Mouse (Mus musculus): Measurements from ENCODE around the gene Insig2.

DNA sequence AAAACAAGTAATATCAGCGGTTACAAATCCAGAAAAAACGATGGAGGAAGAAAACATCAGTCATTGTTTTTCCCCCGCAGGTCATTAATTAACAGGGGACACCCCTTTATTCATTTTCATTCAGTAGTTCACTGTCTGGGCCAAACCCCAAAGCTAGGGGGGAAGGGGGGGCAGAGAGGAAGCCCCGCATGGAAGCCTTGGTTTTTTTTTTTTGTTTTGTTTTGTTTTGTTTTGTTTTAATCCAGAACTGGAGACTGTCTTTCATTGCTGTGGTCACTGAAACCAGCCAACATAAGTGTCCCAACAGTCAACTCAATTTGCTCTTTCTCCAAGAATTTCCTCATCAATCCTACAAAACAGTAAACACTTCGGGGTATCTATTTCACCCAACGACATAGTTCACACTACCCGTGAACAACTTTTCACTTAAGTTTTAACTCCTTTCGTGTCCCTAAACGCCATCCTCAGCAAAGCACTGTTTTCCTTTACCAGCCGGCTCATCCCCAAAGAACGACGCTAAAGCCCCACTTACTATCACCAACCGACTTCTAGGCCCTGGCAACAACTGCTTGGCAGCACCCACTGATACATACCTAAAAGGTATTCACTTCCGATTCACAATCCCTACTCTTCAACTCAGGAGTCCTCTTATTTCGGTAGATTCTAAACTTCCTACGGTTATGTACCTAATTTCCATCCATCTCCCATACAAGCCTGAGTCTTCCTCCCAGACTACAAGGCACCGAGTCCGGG, 5.6 kb downstream of the Insig2 start:
- TF ChIP-seq EP300 (optimal IDR thresholded peaks at IDR 0.05) (no peak), CTCF (IDR thresholded peaks at IDR 0.05; ENCODE audit: low read depth) (no peak)

All from stomach, postnatal 0 days (tissue).